Mouse (Mus musculus) heart, adult 2 months (tissue): ENCODE results near the gene 1700011L22Rik.

ENCODE experiments used
- CTCF ChIP-seq: fragments of 200-600 bp; IDR thresholded peaks from 2 replicates; pipeline ENCODE4 v1.8.1; 2022; ENCODE audit warnings: antibody characterized with exemption, mild to moderate bottlenecking, moderate library complexity
- EP300 ChIP-seq: fragments of 200-500 bp; IDR thresholded peaks from 2 replicates; pipeline ENCODE4 v1.6.1; 2011; ENCODE audit warnings: low read depth, low read length, control low read depth; ENCODE audit not compliant: insufficient read depth

DNA sequence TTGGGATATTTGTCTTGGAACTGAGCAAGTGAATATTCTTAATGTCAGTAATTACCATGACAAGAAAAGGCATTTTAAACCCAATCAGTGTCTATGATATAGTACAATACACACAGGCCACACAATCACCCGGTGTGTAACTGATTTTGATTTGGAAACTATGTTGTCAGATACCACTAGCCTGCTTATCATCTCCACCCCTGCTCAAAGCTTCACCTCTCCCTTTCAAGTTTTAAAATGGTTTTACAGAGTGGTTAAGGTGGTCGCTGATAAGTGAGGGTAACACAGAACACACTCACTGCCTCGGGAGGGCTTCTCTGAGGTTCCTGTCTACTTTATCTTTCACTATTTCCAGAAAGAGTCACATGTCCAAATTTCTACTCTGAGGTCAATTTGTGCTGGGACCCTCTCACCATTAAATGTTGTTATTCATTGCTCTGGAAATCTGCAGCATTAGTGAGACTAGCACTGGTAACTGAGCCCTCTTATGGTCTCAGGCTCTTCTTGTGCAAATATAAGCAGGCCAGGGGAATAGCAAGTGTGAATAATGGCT lies 44.4 kb upstream of the 1700011L22Rik start:
- no peak for TF ChIP-seq EP300
- TF ChIP-seq CTCF: no peak
